Mouse (Mus musculus) neural tube, embryonic 10.5 days (tissue): Measurements from ENCODE around the gene Cyyr1.
"Not testable (repeated sequence)": the region's sequence is repeated elsewhere in the genome, so short reads cannot be mapped to it uniquely, and the experiment has no call there.

ENCODE experiments used
- DNase-seq: peaks from one replicate; pipeline ENCODE4 v3.0.0-alpha.2; 2017; ENCODE audit warnings: low spot score; ENCODE audit errors: extremely low spot score

The Cyyr1 gene

DNA sequence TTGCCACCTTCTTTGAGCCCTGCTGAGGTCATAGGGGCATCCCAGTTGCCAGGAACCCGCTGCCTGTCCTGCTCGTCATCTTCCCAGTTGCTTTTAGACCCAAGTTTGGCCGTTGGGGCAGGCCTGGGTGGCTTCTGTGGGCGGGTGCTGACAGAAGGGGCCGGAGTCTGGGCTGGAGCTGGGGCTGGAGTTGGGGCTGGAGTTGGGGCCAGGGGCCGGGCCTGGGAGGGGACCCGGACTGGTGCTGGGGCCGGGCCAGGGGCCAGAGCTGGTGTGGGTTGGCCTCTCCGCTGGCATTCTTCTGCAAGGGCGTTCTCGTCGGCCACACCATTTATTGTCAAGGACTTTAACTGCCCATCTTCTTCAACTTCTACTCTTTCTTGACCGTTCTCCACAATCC lies at the start of gene Cyyr1:
Gene Cyyr1 (minus strand): TSS at position 101 of the 400 bp plus-strand sequence.
- not testable (repeated sequence) for DNase-seq

DNA sequence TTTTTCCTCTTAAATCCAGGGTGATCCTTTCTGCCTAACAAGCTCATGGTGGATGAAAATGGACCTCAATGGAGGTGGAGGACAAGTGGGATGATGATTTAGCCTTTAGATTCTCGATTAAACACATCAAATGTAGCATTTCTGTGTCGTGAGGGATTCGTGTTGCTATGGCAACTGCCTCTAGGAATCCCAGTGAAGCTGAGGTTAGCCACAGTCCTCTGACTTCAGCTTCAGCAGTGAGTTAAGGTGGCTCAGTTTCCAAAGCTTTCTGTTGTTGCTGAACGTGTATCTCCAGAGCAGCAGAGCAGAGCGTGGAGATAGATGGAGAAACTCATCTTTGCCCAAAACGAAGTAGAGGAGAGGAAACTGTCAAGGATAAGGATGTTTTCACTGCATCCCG lies 35.6 kb upstream of the Cyyr1 start:
- DNase-seq, result no peak

DNA sequence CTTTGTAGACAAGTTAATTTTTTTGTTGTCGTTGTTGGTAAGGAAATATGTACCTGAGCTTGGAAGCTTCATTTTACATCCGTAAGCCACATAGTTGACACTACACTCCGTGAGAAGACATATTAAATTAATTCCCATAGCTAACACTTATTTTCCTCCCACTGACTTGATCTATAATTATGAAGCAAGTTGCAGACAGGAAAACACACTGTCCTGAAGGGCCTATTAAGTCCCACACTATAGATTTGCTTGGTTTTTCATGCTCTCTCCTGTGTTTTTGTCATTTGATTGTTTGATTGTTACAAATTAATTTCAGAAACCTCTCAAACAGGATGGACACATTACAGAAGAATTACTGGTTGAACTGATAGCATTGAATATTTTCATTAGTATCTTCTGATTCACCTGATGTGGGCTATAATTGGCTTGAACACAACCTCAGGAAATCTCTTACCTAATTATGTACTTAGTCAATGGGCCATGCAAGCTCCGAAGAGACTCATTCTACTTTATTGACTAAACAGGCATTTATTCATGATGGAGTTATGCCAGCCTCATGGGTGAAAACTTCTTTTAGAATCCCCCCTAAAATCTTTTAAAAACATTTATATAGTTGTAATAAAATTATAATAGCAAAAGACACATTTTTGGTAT lies 34.5 kb upstream of the Cyyr1 start:
- DNase-seq, result no peak

DNA sequence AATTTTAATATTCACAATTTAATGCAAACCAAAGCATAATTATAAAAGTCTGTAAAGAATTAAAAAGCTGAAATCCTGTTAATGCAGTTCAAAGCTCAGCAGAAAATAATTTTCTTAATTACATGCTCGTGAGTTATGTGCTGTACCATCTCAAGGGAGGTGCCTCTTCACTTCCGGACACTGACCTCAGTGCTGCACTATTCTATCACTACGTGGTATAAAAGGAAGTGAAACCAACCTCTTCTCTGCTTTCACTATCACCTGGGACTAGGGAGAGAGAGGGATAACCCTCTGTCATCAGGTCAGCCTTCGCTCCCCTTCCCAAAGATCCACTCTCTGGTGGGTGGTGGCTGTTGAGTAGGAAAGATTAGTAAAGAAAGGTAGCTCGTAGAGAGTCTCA lies 13.3 kb upstream of the Cyyr1 start:
- DNase-seq, result no peak

DNA sequence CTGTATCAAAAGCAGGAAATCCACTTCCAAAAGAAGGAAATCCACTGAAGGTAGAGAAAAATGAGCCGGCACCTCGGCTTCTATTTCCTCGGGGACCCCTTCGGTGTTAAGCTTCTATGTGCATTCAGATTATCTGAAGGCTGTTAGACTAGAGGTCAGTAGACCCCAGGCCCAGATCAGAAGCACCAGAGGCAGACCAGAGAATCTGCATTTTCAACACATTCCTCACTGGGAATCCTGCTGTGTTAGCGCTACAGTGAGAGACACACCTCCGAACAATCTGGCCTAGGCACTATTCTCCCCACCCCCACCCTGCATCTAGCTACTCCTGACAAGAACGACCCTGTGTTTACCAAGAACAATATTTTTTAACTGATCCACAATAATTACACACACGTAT lies 641 bp upstream of the Cyyr1 start:
- no peak for DNase-seq

DNA sequence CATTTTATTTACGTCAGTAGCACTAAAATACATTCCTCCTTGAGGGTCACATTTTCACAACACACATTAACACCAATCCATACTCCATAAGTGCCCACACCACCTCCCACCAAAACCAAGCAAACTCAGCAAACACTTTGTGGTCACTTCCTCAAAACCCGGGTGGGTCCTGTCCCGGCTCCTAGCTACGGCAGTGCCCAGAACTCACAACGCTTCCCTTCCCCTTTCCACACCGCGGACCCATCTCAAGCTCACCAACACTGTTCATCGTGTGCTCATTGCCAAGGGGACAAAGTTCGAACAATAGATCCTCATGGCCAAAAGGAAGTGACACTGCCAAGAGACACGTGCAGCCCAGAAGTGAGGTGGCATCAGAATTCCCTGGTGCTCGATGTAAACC lies 1.2 kb downstream of the Cyyr1 start:
- not testable (repeated sequence) for DNase-seq

DNA sequence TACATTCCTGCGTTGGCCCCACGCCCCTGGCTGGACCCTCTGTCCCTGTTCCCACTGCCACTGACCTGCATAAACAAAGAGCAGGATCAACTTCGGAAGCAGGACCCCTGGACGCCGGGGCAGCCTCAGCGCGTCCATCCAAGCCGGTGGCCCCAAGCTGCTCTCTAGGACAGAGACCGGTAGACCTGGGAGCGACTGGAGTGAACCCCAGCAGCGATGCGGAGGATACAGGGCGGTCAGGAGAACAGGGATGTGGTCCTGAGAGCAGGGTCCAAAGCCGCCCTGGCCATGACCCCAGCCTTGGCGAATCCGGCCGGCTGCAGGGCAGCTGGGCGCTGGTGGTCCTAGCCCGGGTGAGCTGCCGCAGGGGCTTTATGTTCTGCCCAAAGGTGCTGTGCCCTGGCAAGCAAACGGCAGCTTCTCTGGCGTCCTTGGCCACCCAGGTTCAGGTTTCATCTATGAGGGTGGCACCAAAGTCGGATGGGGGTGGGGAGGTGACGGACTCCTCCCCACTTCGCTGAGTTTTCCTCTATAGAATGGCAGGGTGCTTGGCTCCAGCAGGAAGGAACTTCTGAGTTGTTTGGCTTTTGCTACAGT lies 3.1 kb downstream of the Cyyr1 start:
- DNase-seq, result peak; percentile 69

DNA sequence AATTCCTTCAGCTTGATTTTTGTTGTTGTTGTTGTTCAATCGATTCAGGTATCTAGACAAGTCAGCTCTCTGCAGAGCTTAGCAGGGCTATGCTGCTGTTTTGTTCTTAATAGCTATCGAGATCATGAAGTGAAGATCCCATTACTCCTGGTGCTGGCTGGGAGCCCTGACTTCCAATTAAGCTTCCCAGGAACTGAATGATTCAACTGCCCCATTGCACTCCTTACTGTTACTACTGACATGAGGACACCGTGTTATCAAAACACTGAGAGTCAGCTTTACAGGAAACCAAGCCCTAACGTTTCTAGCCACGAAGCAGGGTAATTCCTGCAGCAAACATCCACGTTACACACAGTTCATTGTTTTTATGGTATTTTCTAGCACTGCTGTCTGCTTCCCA lies 6.7 kb downstream of the Cyyr1 start:
- no peak for DNase-seq

DNA sequence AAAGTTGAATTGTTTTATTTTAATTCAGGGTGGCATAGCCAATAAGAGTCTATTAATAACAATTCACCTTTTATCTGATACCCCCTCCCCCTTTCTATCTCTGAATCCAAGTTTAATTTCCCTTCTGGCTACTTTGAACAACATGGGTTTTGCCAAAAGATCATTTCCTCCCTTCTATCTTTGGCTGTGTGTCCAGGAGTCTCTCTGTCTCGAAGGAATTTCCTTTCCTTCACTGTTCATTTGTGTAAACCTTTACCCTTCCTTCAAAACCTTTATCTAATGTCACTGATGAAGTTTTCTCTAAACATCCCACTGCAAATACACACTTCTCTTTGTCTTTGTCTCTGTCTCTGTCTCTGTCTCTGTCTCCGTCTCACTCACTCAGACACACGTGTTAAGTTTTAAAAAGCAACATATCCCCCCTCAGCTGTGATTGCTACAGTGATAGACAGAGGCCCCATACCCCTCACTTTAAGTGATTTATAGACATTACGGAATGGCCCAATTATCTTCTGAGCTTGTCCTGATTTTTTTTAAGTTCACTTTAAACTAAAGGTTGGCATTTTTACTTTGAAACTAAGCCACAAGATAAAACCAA lies 11.4 kb downstream of the Cyyr1 start:
- no peak for DNase-seq

DNA sequence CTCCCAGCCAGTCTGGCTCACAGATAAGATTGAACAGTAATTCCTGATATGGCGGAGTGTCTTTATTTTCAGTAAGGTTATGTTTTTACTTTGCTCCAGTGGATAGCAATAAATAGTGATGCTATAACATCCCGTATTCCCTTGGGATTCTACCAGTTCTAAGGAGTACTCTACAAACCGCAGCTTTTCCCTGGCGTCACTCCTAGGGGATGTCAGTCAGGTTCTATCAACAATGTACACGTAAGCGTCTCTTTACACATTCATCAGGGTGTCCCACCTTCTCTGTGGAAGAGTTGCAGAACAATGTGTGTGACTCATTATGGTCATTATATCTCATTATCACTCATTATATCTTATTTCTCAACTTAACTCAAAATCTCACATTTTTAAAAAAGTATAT lies 12.2 kb downstream of the Cyyr1 start:
- DNase-seq, result no peak

DNA sequence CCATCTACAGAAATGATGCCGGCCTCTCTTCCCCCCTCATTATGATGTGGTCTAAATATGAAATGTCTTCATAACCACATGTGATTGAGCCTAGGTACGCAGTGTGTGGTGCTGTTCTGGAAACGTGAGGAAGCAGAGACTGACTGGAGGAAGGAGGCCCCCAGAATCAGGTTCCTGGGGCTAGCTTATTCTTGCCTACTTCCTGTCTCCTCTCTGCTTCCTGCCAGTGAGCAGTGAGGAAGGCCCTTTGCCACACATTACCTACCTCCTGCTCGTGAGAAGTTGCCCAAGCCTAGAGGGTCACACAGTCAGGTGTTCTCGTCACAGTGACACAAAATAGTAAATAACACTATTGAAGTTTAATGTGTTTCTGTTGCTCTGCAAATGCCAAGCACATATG lies 14.8 kb downstream of the Cyyr1 start:
- no peak for DNase-seq

DNA sequence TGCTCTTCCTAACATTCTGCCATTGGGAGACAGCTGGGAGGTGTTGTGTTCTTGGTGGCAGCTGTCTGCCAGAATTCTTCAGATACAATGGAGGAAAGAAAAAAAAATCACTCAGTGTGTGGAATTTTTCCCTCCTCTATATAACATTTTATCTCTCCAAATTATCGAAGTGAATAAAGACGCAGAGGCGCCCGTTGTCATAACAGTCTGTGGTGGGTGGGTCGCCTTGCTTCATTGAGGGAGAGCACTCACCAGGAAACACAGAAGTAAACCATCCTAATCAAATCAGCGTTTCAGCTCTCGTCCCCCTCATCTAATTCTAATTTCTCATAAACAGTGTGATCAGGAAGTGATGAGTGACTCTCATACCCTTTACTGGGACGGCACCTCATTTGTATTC lies 17.1 kb downstream of the Cyyr1 start:
- DNase-seq, result no peak

DNA sequence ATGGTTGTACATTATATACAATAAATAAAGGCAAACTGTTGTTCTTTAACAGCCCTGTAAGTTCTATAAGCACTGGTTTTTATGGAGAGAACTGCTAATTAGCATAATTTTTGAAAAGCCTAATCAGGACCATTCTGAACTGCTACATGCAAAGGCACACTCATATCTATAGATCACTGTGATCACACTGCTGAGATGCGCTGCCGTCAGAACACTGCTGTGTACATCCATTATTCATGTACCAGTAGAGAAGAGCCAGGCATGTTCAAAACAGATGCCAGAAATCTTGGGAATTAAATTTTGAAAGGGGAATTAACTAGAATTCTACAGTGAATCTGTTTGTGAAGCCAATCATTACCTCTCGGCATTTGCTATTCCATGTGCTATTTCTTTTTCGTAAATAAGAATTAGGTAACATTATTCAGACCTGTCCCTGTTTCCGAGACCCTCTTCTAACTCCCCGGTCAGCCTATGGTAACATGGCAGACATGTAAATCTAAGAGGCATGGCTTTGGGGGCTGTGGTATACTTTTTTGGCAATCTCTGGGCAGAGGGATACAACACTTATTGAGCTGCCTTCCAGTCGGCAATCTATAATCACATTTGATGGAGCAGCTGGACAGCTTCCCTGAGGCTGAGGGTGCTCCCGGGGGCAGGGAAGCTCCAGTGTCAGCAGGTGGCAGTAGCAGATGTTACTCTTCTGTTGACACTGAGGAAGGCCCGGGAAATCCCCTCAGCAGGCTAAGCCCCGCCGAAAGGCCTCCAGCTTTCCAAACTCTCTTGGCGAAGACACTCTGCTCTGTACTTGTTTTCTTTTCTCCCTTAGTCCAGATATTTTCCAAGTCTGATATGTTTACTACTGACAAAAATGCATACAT lies 25.2 kb downstream of the Cyyr1 start:
- peak; percentile 27 for DNase-seq

DNA sequence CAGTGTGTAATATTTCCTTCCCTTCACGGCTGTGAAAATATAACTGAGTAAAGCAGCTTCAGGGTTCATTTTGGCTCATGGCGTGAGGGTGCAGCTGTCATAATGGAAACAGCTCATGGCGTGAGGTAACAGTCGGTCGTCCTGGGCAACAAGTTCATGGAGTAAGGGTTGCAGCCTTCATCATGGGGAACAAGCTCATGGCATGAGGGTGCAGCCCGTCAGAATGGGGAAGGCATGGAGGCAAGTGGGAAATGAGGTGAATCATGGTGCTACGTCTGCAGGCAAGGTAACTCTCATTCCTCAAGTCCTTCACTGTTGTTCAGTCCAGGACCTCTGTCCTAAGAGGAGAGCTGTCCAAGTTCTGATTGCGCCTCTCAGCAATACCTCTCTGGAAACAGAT lies 28.6 kb downstream of the Cyyr1 start:
- no peak for DNase-seq

DNA sequence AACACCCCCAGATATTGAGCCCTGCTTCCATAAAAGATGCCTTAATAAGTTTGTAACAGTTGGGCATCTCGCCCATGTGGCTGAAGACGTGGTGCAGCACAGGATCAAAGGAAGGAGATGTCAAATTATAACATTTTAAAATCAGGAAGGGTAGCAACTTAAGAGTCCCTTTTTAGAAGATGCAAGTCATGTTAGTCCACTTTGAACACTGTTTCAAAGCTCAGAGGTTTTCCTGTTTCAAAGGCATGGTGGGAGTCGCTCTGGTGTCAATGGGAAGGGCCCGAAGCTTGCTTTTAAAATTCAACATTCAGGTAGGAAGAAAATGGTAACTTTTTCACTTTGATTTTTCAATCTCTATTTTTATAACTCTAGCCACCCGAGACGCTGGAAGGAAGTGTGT lies 45.9 kb downstream of the Cyyr1 start:
- DNase-seq, result no peak

DNA sequence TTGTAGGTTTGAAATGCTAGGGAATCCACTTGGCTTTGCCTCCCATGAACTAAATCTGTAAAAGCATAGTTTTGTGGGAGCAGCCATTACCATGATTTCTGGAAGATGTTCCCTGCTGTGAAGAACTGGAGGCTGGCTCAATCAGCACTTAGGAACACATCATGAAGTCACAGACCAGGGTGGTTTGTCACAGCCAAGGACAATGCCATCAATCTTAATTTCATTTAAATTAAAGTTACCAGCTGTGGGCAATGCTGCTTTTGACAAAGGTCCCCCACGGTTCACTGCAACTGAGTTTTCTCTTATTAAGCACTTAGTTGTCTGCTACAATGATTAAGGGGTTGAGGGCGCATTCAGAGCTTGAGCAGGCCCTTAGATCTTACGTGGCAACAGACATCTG lies 48.1 kb downstream of the Cyyr1 start:
- no peak for DNase-seq

DNA sequence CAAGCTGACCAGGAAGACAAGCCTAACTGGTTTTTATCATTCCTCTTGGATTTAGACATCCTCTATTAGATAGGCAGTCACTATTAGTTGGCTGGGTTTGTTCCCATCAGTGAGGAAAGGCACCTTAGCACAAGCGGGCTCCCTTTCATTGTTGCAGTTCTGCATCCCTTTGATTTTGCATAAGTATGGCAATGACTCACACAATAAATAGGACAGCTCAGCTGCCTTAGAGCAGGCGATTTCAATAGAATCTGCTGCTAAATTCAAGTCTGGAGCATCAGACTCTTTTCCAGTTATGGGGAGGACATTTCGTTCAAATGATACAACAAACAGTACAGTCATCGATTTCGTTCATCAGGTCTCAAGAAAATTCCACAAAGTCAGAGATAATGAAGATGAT lies 49.8 kb downstream of the Cyyr1 start:
- DNase-seq, result no peak

DNA sequence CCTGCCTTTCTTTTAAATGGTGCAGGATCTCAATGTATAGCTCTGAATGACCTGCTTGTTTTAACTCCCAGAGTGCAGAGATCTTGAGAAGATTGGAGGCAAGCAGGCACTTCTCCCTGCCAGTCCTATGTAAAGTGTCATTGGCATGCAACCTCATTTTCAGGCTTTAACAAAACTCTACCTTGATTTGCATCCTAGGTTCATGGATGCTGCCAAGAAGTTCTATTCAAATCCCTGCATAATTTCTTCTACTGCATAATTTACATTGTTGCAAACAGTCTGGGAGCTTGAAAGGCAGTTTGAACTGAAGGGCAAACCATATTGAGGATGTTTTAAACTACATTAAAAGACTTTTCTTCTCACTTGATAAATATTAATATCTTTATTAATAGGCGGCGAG lies 57.4 kb downstream of the Cyyr1 start:
- no peak for DNase-seq

DNA sequence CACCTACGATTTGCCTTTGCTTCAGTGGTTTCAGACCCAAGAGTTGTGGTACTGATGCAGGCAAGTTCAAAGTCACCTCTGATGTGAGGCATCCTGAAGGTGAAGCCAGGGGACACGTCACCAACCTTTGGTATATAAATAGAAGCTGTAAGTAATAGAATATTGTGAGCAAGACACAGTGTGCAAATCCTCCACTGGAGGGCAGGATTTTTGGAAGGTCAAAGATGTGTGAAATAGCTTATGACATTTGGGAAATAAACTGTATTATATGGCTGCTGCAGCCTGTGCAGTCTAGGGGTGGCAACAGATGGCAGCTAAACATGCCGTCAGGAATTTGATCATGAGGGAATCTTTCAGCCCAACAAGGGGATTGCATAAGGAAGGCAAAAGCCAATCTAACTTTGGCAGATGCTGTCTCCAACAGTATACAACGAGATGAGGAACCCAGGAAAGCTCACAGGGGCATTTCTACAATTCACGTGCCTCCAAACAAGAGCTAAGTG lies 65.0 kb downstream of the Cyyr1 start:
- DNase-seq, result no peak

DNA sequence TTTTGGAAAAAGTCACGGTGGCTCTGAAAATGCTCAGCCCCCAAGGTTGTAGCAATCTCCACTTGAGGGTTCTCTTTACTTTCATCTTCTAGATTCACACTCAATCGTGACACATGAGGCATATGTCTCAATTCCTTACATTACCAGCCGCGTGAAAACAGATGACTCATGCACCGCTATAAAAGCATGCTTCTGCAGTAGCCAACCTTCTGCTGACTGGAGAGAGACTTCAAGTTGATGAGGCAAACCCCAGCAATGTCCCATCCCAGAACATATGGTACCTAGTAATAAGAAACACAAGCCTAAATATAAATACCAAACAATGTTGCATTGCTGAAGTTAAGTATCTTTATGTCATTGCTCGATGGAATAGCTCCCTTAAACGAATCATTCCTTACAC lies 65.9 kb downstream of the Cyyr1 start:
- no peak for DNase-seq

DNA sequence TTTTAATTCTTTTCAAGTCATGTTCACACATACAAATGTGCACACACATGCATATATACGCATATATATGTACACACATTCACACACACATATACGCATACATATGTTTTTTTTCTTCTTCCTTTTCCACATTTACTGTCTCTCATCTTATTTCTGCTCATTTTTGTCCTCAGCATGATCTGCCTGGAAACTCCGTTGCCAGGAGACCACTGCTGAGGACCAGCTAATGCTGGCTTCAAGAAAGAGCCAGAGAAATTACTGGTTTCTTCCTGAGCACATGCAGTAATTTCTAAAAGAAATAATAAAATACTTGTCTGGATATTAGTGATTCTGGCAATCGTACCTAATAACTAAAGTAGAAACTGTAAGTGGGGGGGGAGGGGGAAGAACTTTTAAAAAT lies 68.6 kb downstream of the Cyyr1 start:
- no peak for DNase-seq

DNA sequence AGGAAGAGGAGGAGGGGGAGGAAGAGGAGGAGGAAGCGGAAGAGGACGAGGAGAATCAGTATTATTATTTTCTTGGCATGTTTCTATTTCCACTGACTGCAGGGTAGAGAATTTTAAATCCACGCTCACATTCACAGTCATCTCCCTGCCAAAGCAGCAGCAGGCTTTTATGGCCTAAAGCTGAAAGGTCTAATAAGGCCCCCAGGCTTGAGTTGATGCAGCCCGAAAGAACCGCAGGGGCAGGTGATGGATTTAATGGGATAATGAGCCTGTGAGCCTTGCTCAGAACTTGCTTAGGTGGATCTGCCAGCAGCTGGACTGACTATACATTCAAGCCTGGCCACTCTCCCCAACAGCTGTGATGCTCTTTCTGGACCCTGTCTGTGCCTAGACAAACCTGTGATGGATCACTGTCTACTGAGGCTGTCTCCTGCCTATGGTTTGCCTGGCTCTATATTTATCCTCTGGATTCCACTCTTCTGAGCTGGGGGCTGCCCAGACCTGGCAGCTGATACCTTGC lies 78.6 kb downstream of the Cyyr1 start:
- DNase-seq, result no peak
